Mouse (Mus musculus) 416B (cell line): ENCODE measurements at regions not wholly inside any gene's neighbourhood (a gene's known extent, or its start where the extent isn't known, plus 50 kb on each side); places are given as distances from the start of the nearest gene placed in this dataset.
"Not testable (repeated sequence)": the region's sequence is repeated elsewhere in the genome, so short reads cannot be mapped to it uniquely, and the experiment has no call there.

ENCODE experiments used
- DNase-seq: peaks from one replicate; pipeline ENCODE4 v3.0.0; 2011; ENCODE audit warnings: low read depth

GRCm38 (mm10) chr12:115542482-115542881 lies 505.0 kb upstream of the Zfp386 start:
- DNase-seq, result no peak

GRCm38 (mm10) chr12:115566878-115567277 lies 480.6 kb upstream of the Zfp386 start:
- DNase-seq, result peak; percentile 66

- DNase-seq, result peak; percentile 57
These were observed 454.5 kb upstream of the Zfp386 start for GRCm38 (mm10) chr12:115592985-115593384.

GRCm38 (mm10) chr12:115603763-115604162 lies 443.8 kb upstream of the Zfp386 start:
- no peak for DNase-seq

- DNase-seq, result peak; percentile 91
These were observed 442.6 kb upstream of the Zfp386 start for GRCm38 (mm10) chr12:115604951-115605350.

- peak; percentile 59 for DNase-seq
These were observed 424.8 kb upstream of the Zfp386 start for GRCm38 (mm10) chr12:115622564-115623233.

GRCm38 (mm10) chr12:115624221-115624620 lies 423.3 kb upstream of the Zfp386 start:
- no peak for DNase-seq

- DNase-seq, result peak; percentile 94
These were observed 399.9 kb upstream of the Zfp386 start for GRCm38 (mm10) chr12:115647599-115647998.

- DNase-seq, result not testable (repeated sequence)
These were observed 399.4 kb upstream of the Zfp386 start for GRCm38 (mm10) chr12:115648161-115648560.

GRCm38 (mm10) chr12:115655781-115656180 lies 391.7 kb upstream of the Zfp386 start:
- DNase-seq, result peak; percentile 76

GRCm38 (mm10) chr12:115664081-115664480 lies 383.4 kb upstream of the Zfp386 start:
- DNase-seq, result peak; percentile 93

GRCm38 (mm10) chr12:115671683-115672082 lies 375.8 kb upstream of the Zfp386 start:
- not testable (repeated sequence) for DNase-seq

GRCm38 (mm10) chr12:115691801-115692200 lies 355.7 kb upstream of the Zfp386 start:
- DNase-seq, result peak; percentile 74

- not testable (repeated sequence) for DNase-seq
These were observed 337.7 kb upstream of the Zfp386 start for GRCm38 (mm10) chr12:115709813-115710212.

GRCm38 (mm10) chr12:115742039-115742438 lies 305.5 kb upstream of the Zfp386 start:
- not testable (repeated sequence) for DNase-seq

- peak; percentile 66 for DNase-seq
These were observed 297.9 kb upstream of the Zfp386 start for GRCm38 (mm10) chr12:115749586-115749985.

- not testable (repeated sequence) for DNase-seq
These were observed 294.4 kb upstream of the Zfp386 start for GRCm38 (mm10) chr12:115753135-115753534.

- DNase-seq, result not testable (repeated sequence)
These were observed 290.0 kb upstream of the Zfp386 start for GRCm38 (mm10) chr12:115757526-115757925.

GRCm38 (mm10) chr12:115759041-115759440 lies 288.5 kb upstream of the Zfp386 start:
- peak; percentile 61 for DNase-seq

GRCm38 (mm10) chr12:115761766-115762165 lies 285.8 kb upstream of the Zfp386 start:
- not testable (repeated sequence) for DNase-seq

GRCm38 (mm10) chr12:115764939-115765479 lies 282.5 kb upstream of the Zfp386 start:
- DNase-seq, result peak; percentile 19

- DNase-seq, result not testable (repeated sequence)
These were observed 276.3 kb upstream of the Zfp386 start for GRCm38 (mm10) chr12:115771176-115771575.

GRCm38 (mm10) chr12:115790369-115790768 lies 257.2 kb upstream of the Zfp386 start:
- not testable (repeated sequence) for DNase-seq

GRCm38 (mm10) chr12:115802499-115802898 lies 245.0 kb upstream of the Zfp386 start:
- not testable (repeated sequence) for DNase-seq
